Mouse (Mus musculus): ENCODE results near the gene Tgds. TPM values are rescaled to one million over a fixed set of nuclear protein-coding genes. Genes with fewer than 3 reads are reported as not detected.

Gene Tgds
- total RNA-seq, 2 experiments from 2014 or later = 6.6 to 9.4 TPM

DNA sequence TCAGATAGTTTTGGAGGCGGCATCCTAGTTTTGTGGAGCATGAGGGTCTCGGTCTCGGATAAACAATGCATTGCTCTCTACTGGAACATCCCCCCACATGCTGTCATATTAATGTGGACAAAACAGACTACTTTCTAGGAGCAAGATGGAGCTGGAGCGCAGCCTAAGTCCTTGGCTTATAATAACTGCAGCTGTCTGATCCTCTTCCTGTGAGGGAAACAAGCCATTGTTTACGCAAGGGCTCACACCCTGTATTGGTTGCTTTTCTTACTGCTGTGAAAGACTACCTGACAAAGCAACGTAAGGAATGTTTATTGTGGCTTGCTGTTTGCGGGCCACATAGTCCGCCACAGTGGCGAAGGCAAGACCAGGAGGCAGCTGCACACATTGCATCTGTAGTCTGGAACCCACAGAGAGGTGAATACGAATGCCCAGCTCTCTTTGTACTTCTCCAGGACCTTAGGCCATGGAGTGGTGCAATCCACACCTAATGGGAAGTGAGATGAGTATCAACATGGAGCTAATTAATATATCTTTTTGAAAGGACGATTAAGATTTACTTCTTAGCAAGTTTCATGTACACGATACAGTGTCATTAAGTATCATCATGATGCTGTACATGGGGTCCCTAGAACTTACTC is 63.0 kb downstream of the Tgds start:
- no peak for DNase-seq (ENCODE audit: low spot score in 2 of 2)
- intact Hi-C loops (cut with DNase I) = no loop called here

Other genes starting within 250 kb of the Tgds start
- gene Dct, start 80.5 kb downstream of the Tgds start, total RNA-seq (2021) = 1 to 10 TPM in 1 of 2 experiments, under 1 TPM in 1; 0.66 to 1.5 TPM
- gene Gpr180, start 4.4 kb upstream of the Tgds start, total RNA-seq (2021) = 10 to 100 TPM; 31.5 to 32.2 TPM
- 10 to 100 TPM; 10.2 to 10.5 TPM for gene Sox21, start 104.3 kb upstream of the Tgds start, total RNA-seq (2021)
- not detected for gene Gm9376, start 134.2 kb upstream of the Tgds start, total RNA-seq (2021)

Data from left cerebral cortex, postnatal 25 days (tissue).